Mouse (Mus musculus): Measurements from ENCODE around the gene Smtnl2.

Gene Smtnl2

GRCm38 (mm10) chr11:72402017-72402416 is 9.5 kb downstream of the Smtnl2 start:
- DNase-seq (ENCODE audit: low spot score in 2 of 2) = no peak

GRCm38 (mm10) chr11:72401068-72401467 is 10.4 kb downstream of the Smtnl2 start:
- no peak for DNase-seq (ENCODE audit: low spot score in 2 of 2)

GRCm38 (mm10) chr11:72397811-72398525 is 13.5 kb downstream of the Smtnl2 start:
- no peak for DNase-seq (ENCODE audit: low spot score in 2 of 2)

GRCm38 (mm10) chr11:72397072-72397471 is 14.4 kb downstream of the Smtnl2 start:
- DNase-seq (ENCODE audit: low spot score in 2 of 2) = no peak

- no peak for DNase-seq (ENCODE audit: low spot score in 2 of 2)
Observed at GRCm38 (mm10) chr11:72396621-72397020, 14.9 kb downstream of the Smtnl2 start.

DNA sequence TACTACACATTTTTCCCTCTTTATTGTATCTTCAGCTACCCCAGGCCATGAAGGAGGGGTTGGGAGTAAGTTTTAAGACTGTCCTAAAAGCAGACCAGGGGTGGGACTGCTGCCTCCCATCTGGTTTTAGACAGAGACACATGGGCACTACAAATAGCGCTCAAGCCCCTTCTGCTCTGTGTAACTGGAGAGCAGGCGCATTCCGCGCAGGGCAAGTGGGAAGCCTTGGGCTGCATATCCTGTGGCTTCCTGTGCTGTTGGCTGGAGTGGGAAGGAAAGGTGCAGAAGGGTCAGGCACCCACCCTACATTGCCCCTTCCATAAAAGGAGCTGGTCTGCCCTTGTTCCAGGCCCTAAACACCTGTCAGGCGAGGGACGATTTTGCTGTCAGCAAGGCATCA is 15.9 kb downstream of the Smtnl2 start:
- no peak for DNase-seq (ENCODE audit: low spot score in 2 of 2)

DNA sequence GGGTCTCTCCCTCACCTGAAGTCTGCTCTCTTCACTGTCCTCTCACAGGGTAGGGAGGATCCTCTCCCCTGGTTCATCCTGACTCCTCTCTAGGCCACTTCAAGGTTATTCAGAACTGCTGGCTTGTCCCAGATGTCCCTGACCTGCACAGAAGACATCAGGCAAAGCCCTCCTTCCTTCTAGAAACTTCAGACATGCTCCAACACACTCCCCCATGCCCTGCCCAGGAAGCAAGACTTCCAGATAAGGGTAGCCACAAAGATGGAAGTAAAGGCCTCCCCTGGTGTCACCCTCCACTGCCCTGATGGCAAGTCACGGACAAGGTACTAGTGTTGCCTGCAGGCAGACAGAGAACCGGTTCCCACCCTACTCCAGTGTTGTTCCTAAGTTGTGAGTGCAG is 16.8 kb downstream of the Smtnl2 start:
- DNase-seq (ENCODE audit: low spot score in 2 of 2) = no peak

- DNase-seq (ENCODE audit: low spot score in 2 of 2) = peak in 1 of 2 experiments; percentile 34
Observed at GRCm38 (mm10) chr11:72393669-72394068, 17.8 kb downstream of the Smtnl2 start.

GRCm38 (mm10) chr11:72393243-72393642 is 18.3 kb downstream of the Smtnl2 start:
- DNase-seq (ENCODE audit: low spot score in 2 of 2) = no peak

DNA sequence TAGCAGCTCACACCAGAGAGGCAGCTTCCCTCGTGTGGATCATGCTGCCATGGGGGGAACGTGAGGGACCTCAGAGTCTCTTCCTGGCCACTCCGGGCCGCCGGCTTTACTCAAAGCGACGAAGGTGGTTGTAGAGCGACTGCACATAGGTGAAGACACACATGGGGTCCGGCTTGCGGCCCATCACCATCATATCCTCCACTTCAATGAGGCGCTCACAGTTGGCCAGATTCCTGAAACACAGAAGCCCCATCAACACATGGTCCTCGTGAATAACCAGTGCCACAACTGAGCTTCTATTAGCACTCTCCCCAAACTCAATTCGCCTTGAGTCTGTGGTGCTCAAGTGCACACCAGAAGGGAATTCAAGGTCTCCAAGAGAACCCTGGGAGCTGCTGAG is 20.3 kb downstream of the Smtnl2 start:
- DNase-seq (ENCODE audit: low spot score in 2 of 2) = no peak

- DNase-seq (ENCODE audit: low spot score in 2 of 2) = no peak
Observed at GRCm38 (mm10) chr11:72389407-72390142, 21.9 kb downstream of the Smtnl2 start.

DNA sequence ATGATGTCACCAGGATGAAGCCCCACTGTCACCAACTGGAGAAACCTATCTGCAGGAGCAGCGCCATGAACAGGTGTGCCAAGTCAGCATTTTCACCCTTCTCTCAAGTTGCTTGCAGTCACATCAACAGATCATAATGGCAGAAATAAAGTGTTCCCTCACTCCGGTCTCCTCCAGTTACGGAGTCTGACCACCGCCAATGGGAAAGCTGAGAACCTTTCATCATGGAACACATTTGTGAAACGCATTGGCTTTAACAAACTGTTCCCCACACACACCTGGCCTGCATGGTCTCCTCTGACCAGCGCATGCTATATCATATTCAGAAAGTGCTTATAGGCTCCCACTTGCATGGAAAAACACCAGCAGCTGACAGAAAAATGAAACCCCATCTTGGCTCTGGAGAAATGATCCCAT is 23.4 kb downstream of the Smtnl2 start:
- no peak for DNase-seq (ENCODE audit: low spot score in 2 of 2)

DNA sequence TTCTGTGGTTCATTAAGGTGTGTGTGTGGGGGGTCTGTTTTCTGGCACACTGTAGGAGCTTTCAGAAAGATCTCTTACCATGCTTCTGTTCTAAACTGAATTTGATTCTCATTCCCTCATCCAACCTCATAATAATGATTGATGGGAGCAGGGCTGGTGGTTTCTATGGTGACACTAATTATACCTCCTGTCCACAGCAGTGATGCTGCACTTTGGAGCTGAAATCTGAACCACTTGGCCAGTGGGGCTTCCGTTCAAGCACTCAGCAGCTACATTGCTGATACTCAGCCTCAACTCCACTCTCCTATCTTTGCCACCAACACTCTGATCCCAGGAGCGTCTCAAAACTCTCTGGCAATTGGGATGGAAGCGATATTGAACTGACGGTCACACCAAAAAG is 32.2 kb downstream of the Smtnl2 start:
- DNase-seq (ENCODE audit: low spot score in 2 of 2) = no peak

DNA sequence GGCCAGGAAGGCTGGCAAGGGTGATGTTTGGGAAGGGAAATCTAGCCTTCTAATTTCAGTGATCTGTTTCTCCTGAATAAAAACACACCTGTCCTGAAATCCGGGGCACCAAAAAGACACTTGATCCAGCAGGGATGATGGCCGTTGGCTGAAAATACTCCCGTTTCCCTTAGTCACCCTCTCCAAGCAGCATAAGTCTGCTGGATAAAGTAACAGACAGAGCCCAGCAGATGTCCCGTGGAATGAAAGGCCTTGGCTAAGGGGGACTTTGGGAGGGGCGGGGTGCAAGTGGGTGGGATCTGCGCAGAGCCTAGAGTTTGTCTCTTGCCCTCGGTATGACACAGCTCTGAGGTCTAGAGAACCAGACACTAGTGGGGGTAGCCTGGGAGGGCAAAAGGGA is 33.3 kb downstream of the Smtnl2 start:
- DNase-seq (ENCODE audit: low spot score in 2 of 2) = no peak

DNA sequence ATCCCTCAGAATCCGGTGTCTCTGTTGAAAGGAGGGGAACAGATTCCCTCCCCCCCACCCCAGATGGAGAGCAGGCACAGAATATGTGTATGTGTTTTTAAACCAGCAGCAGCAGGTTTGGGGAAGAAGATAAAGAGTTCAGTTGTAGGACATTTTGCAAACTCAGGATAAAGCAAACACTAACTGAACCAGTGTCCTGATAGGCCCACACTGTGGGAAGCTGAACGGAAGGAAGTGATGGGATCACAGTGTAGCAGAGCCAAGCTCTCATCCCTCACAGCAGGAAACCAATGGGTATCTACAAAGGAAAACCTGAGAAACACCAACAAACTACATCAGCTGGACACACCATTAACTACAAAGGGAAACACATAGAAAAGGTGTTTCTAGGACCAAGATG is 35.0 kb downstream of the Smtnl2 start:
- DNase-seq (ENCODE audit: low spot score in 2 of 2) = no peak

- no peak for DNase-seq (ENCODE audit: low spot score in 2 of 2)
Observed at GRCm38 (mm10) chr11:72369904-72370672, 41.4 kb downstream of the Smtnl2 start.

GRCm38 (mm10) chr11:72367934-72368674 is 43.4 kb downstream of the Smtnl2 start:
- peak in 1 of 2 experiments; percentile 41 for DNase-seq (ENCODE audit: low spot score in 2 of 2)

GRCm38 (mm10) chr11:72366126-72366525 is 45.4 kb downstream of the Smtnl2 start:
- no peak for DNase-seq (ENCODE audit: low spot score in 2 of 2)

DNA sequence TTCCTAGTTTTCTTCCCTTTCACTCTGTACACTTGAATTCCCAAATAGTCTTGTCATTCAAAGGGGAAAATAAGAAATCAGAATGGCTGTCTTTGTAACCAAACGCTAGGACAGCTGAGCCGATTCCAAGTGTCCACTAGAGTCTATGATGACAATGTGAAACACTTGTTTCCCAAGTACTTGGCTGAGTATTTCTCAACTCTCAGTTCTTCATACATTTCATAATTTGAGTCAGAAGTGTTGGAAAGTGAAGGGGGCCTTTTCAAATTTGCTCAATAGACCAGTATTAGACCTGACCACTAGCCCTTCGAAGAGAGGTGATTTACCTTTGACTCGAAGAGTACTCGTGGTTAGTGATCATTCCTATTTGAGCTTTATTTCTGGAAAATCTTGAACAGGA is 47.0 kb downstream of the Smtnl2 start:
- DNase-seq (ENCODE audit: low spot score in 2 of 2) = no peak

- no peak for DNase-seq (ENCODE audit: low spot score in 2 of 2)
Observed at GRCm38 (mm10) chr11:72363523-72364240, 47.8 kb downstream of the Smtnl2 start.

DNA sequence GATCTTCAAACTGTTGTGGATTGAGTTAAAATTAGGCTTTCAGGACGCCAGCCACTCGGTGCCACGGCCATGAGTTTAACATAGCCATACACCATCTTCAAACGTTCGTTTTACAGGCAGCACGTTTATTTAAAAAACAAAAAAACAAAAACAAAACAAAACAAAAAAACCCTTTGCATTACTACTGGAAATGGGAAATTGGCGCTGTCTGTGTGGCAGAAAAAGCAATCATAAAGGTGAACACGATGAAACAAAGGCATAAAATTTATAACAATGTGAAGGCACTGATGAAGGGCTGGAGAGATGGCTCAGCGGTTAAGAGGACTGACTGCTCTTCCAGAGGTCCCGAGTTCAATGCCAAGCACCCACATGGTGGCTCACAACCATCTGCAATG is 49.2 kb downstream of the Smtnl2 start, which contains the start of gene Tekt1:
TSS of gene Tekt1 (minus strand) at position 96 of the 395 bp plus-strand sequence.
- no peak for DNase-seq (ENCODE audit: low spot score in 2 of 2)

All from right cerebral cortex, postnatal 10 days (tissue).